Mouse (Mus musculus) limb, embryonic 10.5 days (tissue): ENCODE data around the gene Zfp459. TPM values are rescaled to one million over a fixed set of nuclear protein-coding genes. Genes with fewer than 3 reads are reported as not detected.
"Not testable (repeated sequence)": the region's sequence is repeated elsewhere in the genome, so short reads cannot be mapped to it uniquely, and the experiment has no call there.

Experiments used
- DNase-seq: peaks from one replicate; pipeline ENCODE4 v3.0.0-alpha.2; 2017; ENCODE audit warnings: low spot score
- H3K27ac ChIP-seq: fragments of 300-500 bp; sonication (generic); 2 replicates; pipeline ENCODE4 v1.5.1; 2016; ENCODE audit warnings: mild to moderate bottlenecking
- H3K27me3 ChIP-seq: fragments of 300-500 bp; sonication (generic); 2 replicates; pipeline ENCODE4 v1.6.1; 2016; ENCODE audit warnings: low read depth, mild to moderate bottlenecking; ENCODE audit not compliant: poor library complexity, severe bottlenecking
- H3K36me3 ChIP-seq: fragments of 300-500 bp; sonication (generic); 2 replicates; pipeline ENCODE4 v1.6.1; 2016; ENCODE audit warnings: mild to moderate bottlenecking, moderate library complexity
- H3K4me1 ChIP-seq: fragments of 300-500 bp; sonication (generic); 2 replicates; pipeline ENCODE4 v1.6.1; 2016
- H3K4me3 ChIP-seq: fragments of 300-500 bp; sonication (generic); 2 replicates; pipeline ENCODE4 v1.5.1; 2016; ENCODE audit warnings: mild to moderate bottlenecking, moderate library complexity
- H3K9me3 ChIP-seq: fragments of 300-500 bp; sonication (generic); replicated peaks from 2 replicates; pipeline ENCODE4 v1.6.1; 2016; ENCODE audit warnings: mild to moderate bottlenecking
- WGBS: fragments of 180-500 bp; shearing (Covaris S2); methylation state at CpG from one replicate; pipeline ENCODE4 v1.1.7; 2016; 5-methylcytosine and 5-hydroxymethylcytosine counted together
- polyA plus RNA-seq: library from polyadenylated mRNA; unstranded; fragments of >200 nt; fragmentation: Nextera tagmentation; extraction: Ambion mirVana; gene quantifications from 2 replicates; pipeline ENCODE4 v1.2.1, GENCODE M21; 2016

Gene Zfp459
- polyA plus RNA-seq, 1 experiment from 2014 or later = 1.2 TPM

DNA sequence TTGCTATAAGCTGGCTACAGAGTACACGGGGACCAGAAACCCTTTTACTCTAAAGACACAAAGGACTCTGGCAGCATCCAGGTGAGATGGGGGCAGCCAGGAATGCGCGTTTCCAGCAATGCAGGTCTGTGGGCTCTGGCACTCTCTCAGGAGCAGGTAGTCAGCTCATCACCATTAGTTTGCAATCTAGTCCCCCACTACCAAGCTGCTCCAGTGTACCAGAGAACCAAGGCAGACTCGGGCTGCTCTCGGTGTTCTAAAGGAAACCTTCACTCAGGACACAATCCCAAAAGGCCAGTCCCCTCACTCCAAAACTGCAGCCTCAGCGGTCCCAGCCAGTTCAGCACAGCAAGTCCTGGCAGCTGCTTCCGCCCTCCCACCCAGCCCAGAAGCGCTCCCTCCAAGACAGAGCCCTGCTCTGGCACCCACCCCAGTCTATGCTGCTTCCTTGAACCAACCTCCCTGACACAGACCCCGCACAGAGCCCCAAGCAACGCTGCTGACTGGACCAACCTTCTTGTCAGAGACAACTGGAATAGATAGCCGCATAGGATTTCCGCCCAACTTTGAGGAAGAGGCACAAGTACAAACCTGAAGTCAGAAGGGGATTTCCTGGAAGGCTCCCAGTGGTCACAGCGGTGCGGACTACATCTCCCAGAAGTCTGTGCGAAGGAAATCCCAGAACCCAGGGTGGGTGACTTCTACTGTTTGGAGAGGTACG, 21.9 kb downstream of the Zfp459 start, which contains the start of gene Zfp429:
Gene Zfp429 (minus strand): TSS at position 637 of the 721 bp plus-strand sequence.
- not testable (repeated sequence) for H3K9me3 ChIP-seq, H3K36me3 ChIP-seq, H3K27me3 ChIP-seq, H3K4me1 ChIP-seq
- peak within 1 kb of the TSS; percentile 62 for H3K4me3 ChIP-seq
- peak; percentile 66 for DNase-seq
- H3K27ac ChIP-seq = peak within 1 kb of the TSS; percentile 48; the same call in 1 of the 2 replicates
- 5% methylated on average over 16 of the region's 16 CpGs for WGBS

DNA sequence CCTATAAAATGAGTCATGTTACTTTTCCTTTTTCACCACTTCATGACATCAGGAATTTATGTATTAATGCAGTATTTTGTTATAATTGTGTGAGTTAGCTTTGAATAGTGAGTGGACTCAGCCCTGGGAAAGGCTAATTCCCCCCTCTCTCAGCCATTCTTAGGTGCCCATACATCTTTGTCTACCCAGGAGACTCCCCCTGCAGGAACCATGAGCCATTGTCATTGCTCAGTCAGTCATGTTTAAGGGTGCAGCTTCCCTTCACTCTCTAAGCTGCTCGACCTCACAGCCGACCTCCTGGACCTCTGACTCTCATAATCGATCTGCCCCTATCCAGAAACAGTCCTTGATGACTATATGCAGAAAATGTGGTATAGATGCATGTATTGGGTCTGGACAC, 45.0 kb downstream of the Zfp459 start:
- not testable (repeated sequence) for H3K36me3 ChIP-seq, DNase-seq, H3K4me1 ChIP-seq, H3K27me3 ChIP-seq, H3K27ac ChIP-seq, H3K4me3 ChIP-seq, H3K9me3 ChIP-seq
- 82% methylated on average over 3 of the region's 3 CpGs for WGBS

DNA sequence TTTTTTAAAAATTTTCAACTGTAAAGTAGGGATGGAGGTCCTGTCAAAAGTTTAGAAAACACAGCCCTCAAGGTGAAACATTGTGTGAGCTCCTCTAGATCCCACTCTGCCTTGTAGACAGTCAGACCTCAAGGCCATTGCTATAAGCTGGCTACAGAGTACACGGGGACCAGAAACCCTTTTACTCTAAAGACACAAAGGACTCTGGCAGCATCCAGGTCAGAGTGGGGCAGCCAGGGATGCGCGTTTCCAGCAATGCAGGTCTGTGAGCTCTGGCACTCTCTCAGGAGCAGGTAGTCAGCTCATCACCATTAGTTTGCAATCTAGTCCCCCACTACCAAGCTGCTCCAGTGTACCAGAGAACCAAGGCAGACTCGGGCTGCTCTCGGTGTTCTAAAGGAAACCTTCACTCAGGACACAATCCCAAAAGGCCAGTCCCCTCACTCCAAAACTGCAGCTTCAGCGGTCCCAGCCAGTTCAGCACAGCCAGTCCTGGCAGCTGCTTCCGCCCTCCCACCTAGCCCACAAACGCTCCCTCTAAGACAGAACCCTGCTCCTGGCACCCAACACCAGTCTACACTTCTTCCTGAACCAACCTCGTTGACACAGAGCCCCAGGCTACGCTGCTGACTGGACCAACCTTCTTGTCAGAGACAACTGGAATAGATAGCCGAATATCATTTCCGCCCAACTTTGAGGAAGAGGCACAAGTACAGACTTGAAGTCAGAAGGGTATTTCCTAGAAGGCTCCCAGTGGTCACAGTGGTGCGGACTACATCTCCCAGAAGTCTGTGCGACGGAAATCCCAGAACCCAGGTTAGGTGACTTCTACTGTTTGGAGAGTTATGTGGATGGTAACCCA, 45.9 kb downstream of the Zfp459 start, which contains the start of the genes Gm28041 and Zfp456:
Gene Gm28041 (minus strand): TSS at position 684 of the 862 bp plus-strand sequence.
Gene Zfp456 (minus strand): TSS at position 761 of the 862 bp plus-strand sequence.
- H3K9me3 ChIP-seq, H3K27me3 ChIP-seq, H3K4me1 ChIP-seq, H3K36me3 ChIP-seq: not testable (repeated sequence)
- peak; percentile 56 for DNase-seq
- H3K27ac ChIP-seq = peak within 1 kb of the TSS; percentile 32; the same call in 1 of the 2 replicates
- H3K4me3 ChIP-seq = peak within 1 kb of the TSS; percentile 48
- 18% methylated on average over 13 of the region's 15 CpGs for WGBS

DNA sequence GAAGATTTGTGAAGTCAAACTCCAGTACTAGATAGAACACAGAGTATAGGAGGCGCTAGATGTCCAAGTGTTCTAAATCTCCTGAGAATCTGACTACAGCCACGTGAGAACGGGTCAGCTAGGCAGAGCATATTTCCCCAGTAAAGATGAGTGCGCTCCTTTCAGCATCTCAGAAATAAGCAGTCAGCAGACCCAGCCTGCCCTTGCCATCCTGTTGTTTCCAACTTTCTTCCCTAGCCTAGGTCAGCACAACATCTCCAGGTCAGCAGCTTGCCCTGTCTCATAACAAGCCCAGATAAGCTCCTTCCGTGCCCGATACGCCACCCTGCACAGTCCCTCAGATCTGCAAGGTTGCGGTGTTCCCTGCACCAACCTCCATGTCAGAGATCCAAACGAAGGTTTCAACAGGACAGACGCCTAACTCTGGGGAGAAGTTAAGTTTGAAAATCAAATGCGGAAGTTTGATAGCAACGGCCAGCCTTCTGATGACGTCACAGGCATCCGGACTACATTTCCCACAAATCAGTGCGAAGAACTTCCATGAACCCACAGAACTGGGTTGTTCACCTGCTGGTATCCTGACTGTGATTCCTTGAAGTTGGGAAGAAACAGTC, 61.0 kb downstream of the Zfp459 start, which contains the start of the genes Gm28044 and Zfp953:
Gene Gm28044 (minus strand): TSS at position 406 of the 614 bp plus-strand sequence.
Gene Zfp953 (minus strand): TSS at position 475 of the 614 bp plus-strand sequence.
- peak; percentile 82 for DNase-seq
- Histone ChIP-seq H3K27me3 (no peaks in the 10 kb centered on the region), H3K4me1 (no peaks in the 10 kb centered on the region; the same call in 1 of the 2 replicates), H3K27ac (peak within 1 kb of the TSS; percentile 85), H3K9me3 (no peaks in the 10 kb centered on the region), H3K36me3 (no peaks in the 10 kb centered on the region), H3K4me3 (peak within 1 kb of the TSS; percentile 73)
- WGBS = under 1% methylated on average over 15 of the region's 15 CpGs

Other genes with a start within 250 kb of the Zfp459 start
- 6.2 and 6.5 TPM in 2 replicates for gene Rsl1, start 248.2 kb downstream of the Zfp459 start, polyA plus RNA-seq
- gene Zfp455, start 226.9 kb downstream of the Zfp459 start, polyA plus RNA-seq = 1.5 and 1.9 TPM in 2 replicates
- 0.74 and 1.5 TPM in 2 replicates for gene Zfp458, start 143.0 kb downstream of the Zfp459 start, polyA plus RNA-seq
- gene Zfp457, start 114.9 kb downstream of the Zfp459 start, polyA plus RNA-seq = 0.24 and 0.50 TPM in 2 replicates
- gene Zfp595, start 88.8 kb downstream of the Zfp459 start, polyA plus RNA-seq = 1.4 and 1.7 TPM in 2 replicates
- gene Gm28044, start 60.9 kb downstream of the Zfp459 start, polyA plus RNA-seq = not detected in 2 replicates
- 0.93 and 1.2 TPM in 2 replicates for gene Zfp953, start 60.8 kb downstream of the Zfp459 start, polyA plus RNA-seq
- 0.35 TPM in 1 of 2 replicates, not detected in the other for gene Gm28041, start 45.7 kb downstream of the Zfp459 start, polyA plus RNA-seq
- gene Zfp456, start 45.6 kb downstream of the Zfp459 start, polyA plus RNA-seq = 0.78 and 1.2 TPM in 2 replicates
- 2.7 and 6.0 TPM in 2 replicates for gene Zfp429, start 21.6 kb downstream of the Zfp459 start, polyA plus RNA-seq
- 6.8 and 10.1 TPM in 2 replicates for gene Zfp874a, start 30.2 kb upstream of the Zfp459 start, polyA plus RNA-seq
- gene Zfp874b, start 62.8 kb upstream of the Zfp459 start, polyA plus RNA-seq = 1.5 and 2.5 TPM in 2 replicates
- gene Zfp58, start 79.1 kb upstream of the Zfp459 start, polyA plus RNA-seq = 14.2 and 18.5 TPM in 2 replicates
- gene Gm26965, start 104.7 kb upstream of the Zfp459 start, polyA plus RNA-seq = not detected in 2 replicates
- 18.0 and 22.3 TPM in 2 replicates for gene Zfp87, start 104.8 kb upstream of the Zfp459 start, polyA plus RNA-seq
- 16.4 and 18.5 TPM in 2 replicates for gene Zfp748, start 132.4 kb upstream of the Zfp459 start, polyA plus RNA-seq
- 2.6 and 3.6 TPM in 2 replicates for gene Zfp729b, start 188.3 kb upstream of the Zfp459 start, polyA plus RNA-seq
- gene Gm49345, start 216.4 kb upstream of the Zfp459 start, polyA plus RNA-seq = 0.18 TPM in 1 of 2 replicates, not detected in the other
- 2.0 and 2.5 TPM in 2 replicates for gene Zfp729a, start 216.4 kb upstream of the Zfp459 start, polyA plus RNA-seq